Mouse (Mus musculus) bone marrow, adult 2 months (tissue): ENCODE data around the gene Lpcat1. TPM values are rescaled to one million over a fixed set of nuclear protein-coding genes. Genes with fewer than 3 reads are reported as not detected.
A peak's percentile ranks its signal among the peaks of the same experiment; 100 is the strongest.

Source experiments
- H3K27ac ChIP-seq: fragments of 200-500 bp; 2 replicates; pipeline ENCODE4 v1.5.1; 2012; ENCODE audit warnings: low read depth, mild to moderate bottlenecking, control low read depth, inconsistent platforms, low read length; ENCODE audit not compliant: control insufficient read depth, poor library complexity, insufficient read depth
- H3K4me1 ChIP-seq: fragments of 200-500 bp; 2 replicates; pipeline ENCODE4 v1.6.1; 2011; ENCODE audit warnings: low read length; ENCODE audit not compliant: control insufficient read depth, insufficient read depth
- H3K4me3 ChIP-seq: fragments of 200-500 bp; replicated peaks from 2 replicates; pipeline ENCODE3; 2011; ENCODE audit warnings: mild to moderate bottlenecking, low read depth, low read length, control low read depth; ENCODE audit not compliant: control insufficient read depth
- CTCF ChIP-seq: fragments of 200-500 bp; IDR thresholded peaks from 2 replicates; pipeline ENCODE4 v1.5.1; 2011; ENCODE audit warnings: low read length, control low read depth; ENCODE audit not compliant: control insufficient read depth, insufficient read depth
- POLR2A ChIP-seq: fragments of 200-500 bp; IDR thresholded peaks from 2 replicates; pipeline ENCODE4 v1.6.1; 2011; ENCODE audit warnings: low read depth, mild to moderate bottlenecking, control low read depth, low read length, borderline replicate concordance; ENCODE audit not compliant: control insufficient read depth
- whole genome bisulfite sequencing: fragments of 180-500 bp; shearing (Covaris S2); methylation state at CpG from one replicate; pipeline ENCODE4 v1.1.7; 2018; 5-methylcytosine and 5-hydroxymethylcytosine counted together
- polyA plus RNA-seq: library from polyadenylated mRNA; stranded (reverse); fragments of >200 nt; gene quantifications from 2 replicates; pipeline ENCODE4 v1.2.4, GENCODE M21; 2011; ENCODE audit warnings: low replicate concordance; ENCODE audit not compliant: missing spikeins, insufficient read depth, insufficient read length

Lpcat1 gene
- polyA plus RNA-seq, 1 experiment: 108 TPM

- WGBS: 83% methylated on average over 6 of the region's 6 CpGs
- TF ChIP-seq POLR2A (no peak), CTCF (no peak)
- H3K4me3 ChIP-seq: no peak overlapping the region
- H3K27ac ChIP-seq: no peak overlapping the region
- peaks cover 9% of the 10 kb centered on the region for H3K4me1 ChIP-seq
Observed at GRCm38 (mm10) chr13:73429605-73430321, 37.2 kb upstream of the Lpcat1 start.

DNA sequence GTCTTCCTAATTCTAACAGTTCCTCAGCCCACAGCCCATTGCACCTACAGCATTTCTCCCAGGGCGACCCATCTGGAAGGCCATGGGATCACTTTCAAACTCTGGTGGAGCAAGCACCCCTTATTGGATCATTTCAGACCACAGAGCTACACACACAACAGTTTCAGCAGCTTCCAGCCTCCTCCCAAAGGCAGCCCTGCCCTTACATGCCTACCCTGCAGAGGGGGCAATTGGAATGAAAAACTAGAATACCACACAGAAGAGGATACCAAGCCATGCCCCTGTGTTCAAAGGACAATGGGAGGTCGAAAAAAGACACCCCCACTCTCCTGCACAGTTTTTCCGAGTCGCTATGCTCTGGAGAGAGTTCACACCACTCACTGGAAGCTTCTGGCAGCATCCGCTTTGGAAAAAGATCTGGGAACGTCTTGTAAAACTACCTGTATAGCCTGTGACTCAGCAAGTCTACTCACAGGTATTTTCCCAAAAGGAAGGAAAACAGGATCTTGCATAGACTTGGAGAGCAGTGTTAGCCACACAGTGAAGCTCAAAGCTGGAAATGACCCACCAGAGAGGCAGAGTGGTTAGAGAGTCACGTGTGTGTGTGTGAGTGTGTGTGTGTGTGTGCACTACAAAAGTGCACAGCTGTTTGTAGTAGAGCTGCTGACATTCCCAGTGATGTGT, 34.4 kb upstream of the Lpcat1 start:
- TF ChIP-seq CTCF (0 out of 2 replicates have a peak, but pooled peaks have one; percentile 4), POLR2A (no peak)
- H3K4me1 ChIP-seq: peaks cover 9% of the 10 kb centered on the region
- H3K4me3 ChIP-seq: no peak overlapping the region
- no peak overlapping the region for H3K27ac ChIP-seq
- WGBS: 80% methylated on average over 7 of the region's 7 CpGs

GRCm38 (mm10) chr13:73433681-73434535, 33.1 kb upstream of the Lpcat1 start:
- Histone ChIP-seq H3K27ac (peak overlapping the region; percentile 37; the same call in 1 of the 2 replicates), H3K4me3 (peak overlapping the region; percentile 5), H3K4me1 (peaks cover 9% of the 10 kb centered on the region)
- TF ChIP-seq POLR2A (no peak), CTCF (no peak)
- 53% methylated on average over 15 of the region's 15 CpGs for WGBS

DNA sequence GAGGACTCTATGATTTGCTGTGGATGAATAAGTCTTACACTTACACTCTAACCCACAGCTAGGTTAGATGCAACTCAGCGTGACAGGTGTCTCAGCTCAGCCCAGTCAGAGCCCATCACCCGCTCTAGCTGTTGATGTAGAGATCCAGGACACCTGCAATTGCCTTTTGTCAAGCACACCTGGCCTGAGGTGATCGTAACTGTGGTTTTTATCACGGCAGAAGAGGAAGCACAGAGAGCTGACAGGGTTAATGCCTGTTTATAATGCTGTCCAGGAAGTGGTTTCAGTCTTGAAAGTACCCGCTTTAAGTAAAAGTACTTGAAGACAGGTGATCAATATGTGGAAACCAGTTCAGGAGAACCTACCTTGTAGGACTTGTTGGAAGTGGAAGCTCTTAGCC, 32.3 kb upstream of the Lpcat1 start:
- TF ChIP-seq CTCF (no peak), POLR2A (no peak)
- Histone ChIP-seq H3K4me3 (no peak overlapping the region), H3K27ac (no peak overlapping the region), H3K4me1 (peaks cover 9% of the 10 kb centered on the region)
- 30% methylated on average over 5 of the region's 5 CpGs for WGBS

DNA sequence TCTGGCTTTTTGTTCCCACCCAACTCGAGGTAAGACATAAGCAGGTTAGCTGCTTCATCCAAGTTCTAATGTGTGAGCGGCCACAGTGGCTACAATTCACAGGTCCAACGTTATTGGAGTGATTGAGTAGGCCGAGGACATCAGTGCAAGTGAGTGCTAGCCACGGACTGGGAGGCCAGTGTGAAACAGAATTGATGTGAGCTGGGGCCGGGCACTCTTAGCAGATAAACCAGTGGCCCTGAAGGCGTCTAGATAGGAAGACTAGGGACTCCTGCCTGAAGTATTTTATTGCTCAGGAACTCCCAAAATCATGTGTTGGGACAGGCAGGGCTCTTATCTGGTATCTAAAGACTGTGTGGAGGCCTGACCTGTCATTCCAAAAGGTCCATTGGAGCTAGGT, 31.3 kb upstream of the Lpcat1 start:
- peaks cover 9% of the 10 kb centered on the region for H3K4me1 ChIP-seq

DNA sequence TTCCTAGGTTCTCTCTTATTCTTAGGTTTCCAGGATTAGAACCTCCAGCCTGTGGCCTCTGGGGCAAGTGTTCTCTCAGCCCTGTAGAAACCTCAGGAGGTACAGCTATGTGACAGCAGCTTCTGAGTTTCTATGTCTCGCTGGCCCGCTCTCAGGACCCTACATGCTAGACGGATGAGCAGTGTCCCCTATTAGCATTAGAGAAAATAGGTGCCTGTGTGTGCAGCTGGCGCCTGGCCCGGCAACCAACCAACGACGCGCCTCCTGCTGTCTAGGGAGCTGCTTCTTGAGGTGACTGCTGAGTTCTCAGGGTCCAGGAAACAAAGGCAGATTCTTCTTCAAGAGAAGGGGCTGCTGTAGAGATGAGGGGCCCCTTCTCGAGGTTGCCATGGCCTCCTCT, 27.9 kb upstream of the Lpcat1 start:
- Histone ChIP-seq H3K4me3 (no peak overlapping the region), H3K27ac (no peak overlapping the region), H3K4me1 (peaks cover 9% of the 10 kb centered on the region)
- no peak for TF ChIP-seq POLR2A
- no peak for TF ChIP-seq CTCF
- WGBS: 88% methylated on average over 9 of the region's 9 CpGs

More for the DNA sequence above, 31.3 kb upstream of the Lpcat1 start:
- TF ChIP-seq CTCF (no peak), POLR2A (no peak)
- 76% methylated on average over 7 of the region's 7 CpGs for WGBS
- no peak overlapping the region for H3K27ac ChIP-seq
- no peak overlapping the region for H3K4me3 ChIP-seq

DNA sequence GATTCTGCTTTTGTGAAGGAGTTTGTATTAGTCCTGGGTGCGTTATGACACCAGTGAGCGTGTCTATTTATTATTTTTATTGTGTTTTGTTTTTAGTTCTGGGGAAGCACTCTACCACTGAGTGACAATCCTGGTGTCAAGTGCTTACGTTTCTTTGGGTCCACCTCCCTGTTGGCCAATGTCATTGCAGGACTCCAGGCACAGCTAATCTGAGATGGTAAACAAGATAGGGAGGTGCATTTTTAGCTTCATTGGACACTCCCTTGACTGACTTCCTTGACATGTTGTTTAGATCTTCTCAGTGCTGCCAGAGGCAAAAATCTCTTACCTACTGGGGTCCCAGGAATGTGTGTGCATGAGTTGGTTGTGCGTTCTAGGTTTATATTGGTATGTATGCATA, 26.0 kb upstream of the Lpcat1 start:
- H3K4me1 ChIP-seq: peaks cover 7% of the 10 kb centered on the region
- no peak for TF ChIP-seq POLR2A
- no peak for TF ChIP-seq CTCF
- WGBS: 84% methylated on average over 4 of the region's 4 CpGs
- H3K27ac ChIP-seq: no peak overlapping the region
- no peak overlapping the region for H3K4me3 ChIP-seq

GRCm38 (mm10) chr13:73441686-73442085, 25.3 kb upstream of the Lpcat1 start:
- Histone ChIP-seq H3K4me3 (no peak overlapping the region), H3K4me1 (peaks cover 7% of the 10 kb centered on the region), H3K27ac (no peak overlapping the region)
- TF ChIP-seq CTCF (no peak), POLR2A (no peak)
- 87% methylated on average over 5 of the region's 5 CpGs for WGBS
